Mouse (Mus musculus) B cell, adult 2 months (primary cell): ENCODE data around the gene Tmem132d.
"Not testable (repeated sequence)": the region's sequence is repeated elsewhere in the genome, so short reads cannot be mapped to it uniquely, and the experiment has no call there.

Experiments used
- DNase-seq, 2 experiments: peaks; one replicate each; pipeline ENCODE4 v3.0.0; 2022

The Tmem132d gene

DNA sequence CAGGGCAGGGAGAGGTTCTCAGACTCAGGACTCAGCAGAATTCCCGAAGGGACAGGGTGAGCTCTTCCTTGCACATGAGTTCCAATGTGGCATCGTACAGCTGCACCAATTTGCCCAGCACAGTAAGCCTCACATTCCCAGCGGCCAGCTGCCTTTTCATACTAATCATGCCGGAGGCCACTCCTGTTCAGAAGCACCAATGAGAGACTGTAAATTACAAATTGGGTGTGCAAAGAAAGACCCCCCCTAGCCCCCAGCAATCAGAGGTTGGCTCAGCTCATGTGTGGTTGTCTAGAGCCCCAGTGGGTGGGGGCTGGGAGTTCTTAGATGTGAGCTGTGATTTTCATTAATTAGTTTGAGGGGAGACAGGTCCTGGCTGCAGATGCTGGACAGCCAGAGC lies 677.3 kb downstream of the Tmem132d start:
- DNase-seq, result no peak

DNA sequence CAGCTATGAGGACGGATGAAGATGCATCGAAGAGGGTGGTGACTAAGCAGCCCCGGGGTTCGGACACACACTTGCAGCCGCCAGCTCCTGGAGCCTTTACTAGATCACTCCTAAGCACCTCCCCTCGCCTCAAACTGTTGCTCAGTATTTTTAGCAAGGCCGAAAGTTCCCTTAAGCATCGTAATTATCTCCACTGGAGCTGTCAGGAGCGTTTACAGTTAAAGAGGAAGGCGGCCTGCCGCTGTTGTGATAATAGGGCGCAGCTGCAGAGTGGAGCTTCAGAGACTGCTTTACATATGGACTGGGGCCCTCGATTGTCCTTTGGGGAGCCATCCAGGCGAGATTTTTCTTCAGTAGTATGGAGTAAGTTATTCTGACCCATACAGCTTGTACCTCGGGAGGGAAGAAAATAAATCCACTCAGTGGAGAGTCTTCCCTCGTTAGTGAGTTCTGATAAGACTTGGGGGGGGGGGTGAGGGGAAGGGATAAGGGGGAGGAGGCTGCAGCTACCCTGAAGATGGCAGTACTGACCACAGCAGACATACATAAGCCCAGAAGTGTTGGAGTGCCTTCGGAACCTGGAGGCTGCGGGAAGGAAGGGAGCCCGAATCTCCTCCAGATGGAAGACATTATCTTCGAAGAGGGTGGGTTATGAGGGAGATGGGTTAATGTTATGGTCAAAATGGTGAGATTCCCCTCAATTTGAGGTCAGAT lies 681.5 kb downstream of the Tmem132d start:
- DNase-seq, result no peak

DNA sequence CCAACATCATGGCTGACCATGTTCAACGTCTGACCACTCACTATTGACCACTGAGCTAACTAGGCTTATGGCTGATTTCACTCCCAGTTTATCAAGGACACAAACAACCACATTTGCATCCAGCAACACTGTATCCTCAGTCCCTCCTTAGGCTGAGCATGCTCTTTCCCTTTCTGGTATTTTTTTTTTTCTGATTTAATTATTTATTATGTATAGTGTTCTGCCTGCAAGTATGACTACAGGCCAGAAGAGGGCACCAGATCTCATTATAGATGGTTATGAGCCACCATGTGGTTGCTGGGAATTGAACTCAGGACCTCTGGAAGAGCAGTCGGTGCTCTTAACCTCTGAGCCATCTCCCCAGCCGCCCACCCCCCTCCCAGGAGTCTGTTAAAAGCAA lies 683.3 kb downstream of the Tmem132d start:
- not testable (repeated sequence) for DNase-seq

GRCm38 (mm10) chr5:127741331-127741730 lies 691.5 kb downstream of the Tmem132d start:
- no peak for DNase-seq
